Mouse (Mus musculus): ENCODE results near the gene Axdnd1.
"Not testable (repeated sequence)": the region's sequence is repeated elsewhere in the genome, so short reads cannot be mapped to it uniquely, and the experiment has no call there.

Axdnd1 gene

DNA sequence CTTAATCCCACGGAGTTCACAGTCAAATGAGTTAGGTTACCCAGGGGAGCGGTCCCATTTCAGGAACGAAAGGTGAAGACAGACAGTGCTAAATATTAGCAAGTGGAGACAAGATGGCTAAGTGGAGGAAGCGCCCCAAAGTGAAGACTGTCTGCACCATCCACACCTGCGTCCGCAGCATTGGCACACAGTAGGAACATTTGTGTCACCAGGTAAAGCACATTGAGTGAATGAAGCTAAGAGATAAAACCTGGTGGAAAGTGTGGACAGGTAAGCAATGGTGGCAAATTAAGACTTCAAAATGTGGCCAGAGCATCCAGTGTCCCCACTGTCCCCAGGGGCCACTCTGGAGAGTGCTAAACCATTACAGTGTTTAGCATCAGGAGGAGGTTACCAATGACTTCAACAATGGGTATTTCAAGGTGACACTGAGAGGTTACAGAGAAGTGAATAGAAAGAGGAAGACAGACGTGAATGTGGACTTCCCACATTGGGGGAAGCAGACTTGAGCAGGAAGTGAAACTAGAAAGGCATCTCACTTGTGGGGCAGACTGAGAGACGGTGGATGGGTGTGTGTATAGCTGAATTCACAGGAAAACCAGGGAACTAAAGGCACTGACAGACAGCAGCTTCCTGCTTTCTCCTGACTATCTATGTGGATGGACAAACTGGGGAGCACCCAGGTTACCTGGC lies 16.2 kb upstream of the Axdnd1 start:
- DNase-seq (ENCODE audit: low spot score in 2 of 2) = no peak

DNA sequence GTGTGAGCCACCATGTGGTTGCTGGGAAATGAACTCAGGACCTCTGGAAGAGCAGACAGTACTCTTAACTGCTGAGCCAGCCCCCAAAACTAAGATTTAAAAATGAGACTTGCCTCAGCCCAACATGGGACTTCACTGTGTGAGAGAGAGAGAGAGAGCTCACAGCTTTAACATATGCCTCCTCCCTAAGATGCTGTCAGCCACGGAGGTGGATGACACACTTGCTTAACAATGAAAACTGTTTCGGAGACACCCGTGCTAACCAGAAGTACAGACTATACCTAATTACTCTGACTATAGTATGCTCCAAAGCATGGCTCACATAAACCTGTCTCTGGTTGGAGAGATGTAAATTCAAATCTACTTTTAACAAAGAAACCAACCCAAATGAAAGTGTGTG lies 12.5 kb upstream of the Axdnd1 start:
- DNase-seq (ENCODE audit: low spot score in 2 of 2) = no peak

DNA sequence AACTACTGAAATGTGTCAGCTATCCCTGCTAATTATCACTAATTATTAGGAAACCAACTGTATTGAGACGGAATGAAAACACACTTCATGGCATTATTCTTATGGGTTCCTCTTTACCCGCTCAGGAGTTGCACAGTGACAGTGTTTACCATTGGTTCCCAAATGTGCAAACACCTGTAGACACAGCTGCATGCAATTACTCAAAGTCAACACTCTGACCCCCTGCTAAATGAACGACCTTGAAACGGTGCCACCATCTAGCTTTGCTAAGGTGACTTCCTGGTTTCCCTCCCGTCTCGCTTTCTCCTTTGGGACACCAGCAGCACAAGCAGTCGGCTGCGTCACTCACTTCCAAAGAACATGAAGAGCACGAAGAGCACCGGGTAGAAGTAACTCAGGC lies 11.5 kb upstream of the Axdnd1 start:
- DNase-seq (ENCODE audit: low spot score in 2 of 2) = no peak

DNA sequence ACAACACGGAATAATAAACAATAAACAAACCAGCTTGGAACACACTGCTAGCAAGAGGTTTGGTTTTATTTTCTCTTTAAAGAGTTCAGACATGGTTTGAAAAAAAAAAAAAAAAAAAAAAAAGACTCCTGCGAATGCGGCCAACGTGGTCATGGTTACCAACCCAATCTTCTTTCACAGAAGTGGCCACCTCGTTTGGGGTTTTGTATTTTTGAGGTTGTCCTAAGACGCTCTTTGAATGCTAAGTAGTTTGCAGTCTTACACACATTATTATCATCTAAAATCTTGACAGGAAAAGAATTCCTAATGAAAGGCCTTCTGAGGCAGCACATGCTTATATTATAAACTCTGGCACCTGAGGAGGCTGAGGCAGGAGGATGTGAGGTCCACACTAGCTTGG lies 7.5 kb upstream of the Axdnd1 start:
- DNase-seq (ENCODE audit: low spot score in 2 of 2) = peak; percentile 44 to 56

DNA sequence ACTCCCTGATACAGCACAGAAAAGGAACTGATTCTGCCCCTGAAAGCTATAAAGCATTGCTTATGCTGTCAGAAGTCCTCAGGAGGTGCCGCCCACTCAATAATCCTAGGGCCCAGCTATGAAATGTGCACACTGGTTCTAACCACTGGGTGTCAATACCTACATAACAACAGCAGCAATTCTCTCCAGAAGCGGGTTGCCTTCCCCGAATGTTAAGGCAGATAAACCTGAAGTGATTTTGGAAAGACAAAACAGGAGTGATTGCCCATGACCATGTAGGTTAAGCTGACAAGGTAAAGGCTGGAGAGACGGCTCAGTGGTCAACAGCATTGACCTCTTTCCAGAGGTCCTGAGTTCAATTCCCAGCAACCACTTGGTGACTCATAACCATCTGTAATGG lies 4.8 kb upstream of the Axdnd1 start:
- DNase-seq (ENCODE audit: low spot score in 2 of 2) = no peak

DNA sequence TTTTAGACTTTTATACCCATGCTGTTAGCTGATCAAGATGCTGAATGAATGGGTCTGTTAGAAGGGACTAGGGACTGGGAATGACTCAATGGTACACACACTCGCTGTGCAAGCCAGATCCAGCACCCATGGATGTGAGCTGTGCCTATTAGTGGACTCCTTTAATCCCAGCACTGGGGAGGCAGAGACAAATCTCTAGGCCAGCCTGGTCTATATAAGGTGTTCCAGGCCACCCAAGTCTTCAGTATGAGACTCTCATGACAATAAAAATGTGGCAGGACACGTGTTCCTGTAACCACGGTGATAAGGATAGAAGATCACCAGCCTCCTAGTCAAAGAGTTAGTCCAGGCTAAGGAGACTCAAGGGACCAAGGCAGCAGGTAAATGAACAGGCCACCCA lies 3.1 kb upstream of the Axdnd1 start:
- DNase-seq (ENCODE audit: low spot score in 2 of 2) = no peak

DNA sequence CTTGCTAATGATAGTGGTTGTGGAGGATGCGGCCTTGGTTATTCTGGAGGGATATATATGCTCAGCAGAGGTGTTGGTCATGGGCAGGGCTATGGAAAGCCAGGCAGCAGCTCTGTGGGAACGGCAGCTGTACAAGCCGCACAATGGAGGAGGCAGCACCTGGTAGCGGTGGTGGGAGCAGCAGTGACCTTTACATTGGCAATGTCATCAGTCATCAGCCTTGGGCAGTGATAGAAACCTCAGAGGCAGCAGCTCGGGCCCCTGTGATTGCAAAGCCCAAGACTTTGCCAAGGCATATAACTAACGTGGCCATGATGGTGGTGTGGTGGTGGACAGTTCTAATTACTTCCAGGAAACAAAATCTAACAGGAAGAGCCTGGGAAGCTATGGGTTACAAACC lies 2.5 kb upstream of the Axdnd1 start:
- no peak for DNase-seq (ENCODE audit: low spot score in 2 of 2)

DNA sequence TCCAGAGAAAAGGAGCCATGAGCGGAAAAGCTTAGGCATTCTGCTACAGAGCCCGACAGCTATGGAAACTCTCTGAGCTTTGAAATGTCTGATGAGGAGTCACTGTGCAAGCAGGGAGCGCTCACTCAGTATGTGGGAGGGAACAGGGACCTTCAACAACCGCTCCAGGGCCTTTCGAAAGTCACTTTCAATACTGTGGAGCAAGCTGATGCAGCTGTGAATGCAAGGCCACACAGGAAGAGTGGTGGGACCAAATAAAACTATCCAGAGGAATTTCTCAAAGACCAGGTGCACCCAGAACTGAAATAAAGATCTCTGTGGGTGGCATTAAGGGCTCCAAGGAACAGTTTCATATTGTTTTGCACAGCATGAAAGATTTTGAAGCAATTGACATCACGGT lies 1.9 kb upstream of the Axdnd1 start:
- DNase-seq (ENCODE audit: low spot score in 2 of 2) = no peak

DNA sequence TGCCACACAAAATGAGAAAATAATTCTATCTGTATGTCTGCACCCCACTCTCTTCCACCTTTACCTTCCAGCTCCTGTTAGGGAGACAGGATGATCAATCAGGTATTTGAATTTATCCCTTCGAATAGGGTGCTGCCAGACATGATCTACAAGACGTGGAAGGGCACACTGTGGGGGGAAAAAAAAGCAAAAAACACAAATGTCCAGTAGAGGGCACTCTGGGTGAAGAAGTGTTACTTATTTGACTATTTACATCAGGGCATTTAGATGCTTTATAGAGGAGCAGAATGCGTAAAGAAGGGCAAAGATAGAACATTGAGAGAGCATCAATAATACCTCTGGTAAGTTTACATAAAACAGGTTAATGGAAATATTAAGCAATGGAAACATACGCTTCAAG lies 2.8 kb downstream of the Axdnd1 start:
- DNase-seq (ENCODE audit: low spot score in 2 of 2) = peak in 1 of 2 experiments; percentile 32

DNA sequence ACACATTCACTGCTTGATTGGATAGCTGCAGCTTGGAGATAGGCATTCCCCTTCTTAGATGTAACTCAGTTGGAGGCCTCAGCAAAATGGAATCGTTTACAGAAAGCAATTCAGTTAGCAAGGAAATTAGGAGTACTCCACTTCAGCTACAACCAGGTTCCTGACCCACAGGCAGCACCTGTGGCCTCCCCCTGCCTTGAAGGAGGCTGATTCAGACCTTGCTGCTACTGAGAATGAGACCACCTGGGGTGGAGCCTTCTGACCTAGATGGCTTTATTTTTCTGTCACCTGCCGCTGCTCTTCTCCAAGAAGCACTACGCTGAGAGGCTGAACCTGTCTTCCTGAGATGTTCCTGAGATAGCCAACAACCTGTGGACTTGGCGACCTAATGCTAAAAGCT lies 12.4 kb downstream of the Axdnd1 start:
- no peak for DNase-seq (ENCODE audit: low spot score in 2 of 2)

DNA sequence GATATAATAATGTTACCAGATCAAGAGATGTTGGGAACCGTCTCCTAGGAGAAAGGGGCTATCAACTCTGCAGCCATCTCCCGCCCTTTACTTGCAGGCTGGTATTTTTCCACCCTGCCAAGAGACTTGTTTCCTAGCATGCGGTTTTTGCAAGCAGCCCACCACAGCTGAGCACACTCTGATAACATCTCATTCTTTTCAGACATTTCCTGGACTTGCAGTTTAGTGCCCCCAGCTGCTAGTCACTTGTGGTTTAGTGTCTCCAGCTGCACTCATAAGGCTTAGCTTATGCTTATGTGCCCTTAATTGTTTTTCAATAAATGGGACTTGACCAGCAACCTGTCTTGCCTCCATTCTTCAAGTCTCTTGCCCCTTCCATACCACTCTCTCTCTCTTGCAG lies 13.0 kb downstream of the Axdnd1 start:
- no peak for DNase-seq (ENCODE audit: low spot score in 2 of 2)

DNA sequence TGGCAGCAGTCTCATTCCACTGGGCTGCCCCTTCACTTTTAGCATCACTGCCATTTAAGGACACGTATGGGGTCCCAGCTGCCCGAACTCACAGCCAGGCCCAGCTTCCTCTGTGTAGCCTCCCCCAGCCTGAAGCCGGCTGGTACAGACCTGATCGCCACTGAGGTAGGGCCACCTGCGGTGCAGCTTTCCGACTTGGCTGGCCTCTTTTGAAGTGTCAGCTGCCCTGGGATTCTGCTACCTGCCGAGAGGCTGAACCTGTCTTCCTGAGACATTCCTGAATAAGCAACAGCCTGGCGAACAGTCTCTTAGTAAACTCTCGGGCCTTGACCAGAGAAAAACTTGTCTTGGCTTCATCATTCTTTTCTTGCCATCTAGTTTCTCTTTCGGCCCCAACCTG lies 17.7 kb downstream of the Axdnd1 start:
- no peak for DNase-seq (ENCODE audit: low spot score in 2 of 2)

DNA sequence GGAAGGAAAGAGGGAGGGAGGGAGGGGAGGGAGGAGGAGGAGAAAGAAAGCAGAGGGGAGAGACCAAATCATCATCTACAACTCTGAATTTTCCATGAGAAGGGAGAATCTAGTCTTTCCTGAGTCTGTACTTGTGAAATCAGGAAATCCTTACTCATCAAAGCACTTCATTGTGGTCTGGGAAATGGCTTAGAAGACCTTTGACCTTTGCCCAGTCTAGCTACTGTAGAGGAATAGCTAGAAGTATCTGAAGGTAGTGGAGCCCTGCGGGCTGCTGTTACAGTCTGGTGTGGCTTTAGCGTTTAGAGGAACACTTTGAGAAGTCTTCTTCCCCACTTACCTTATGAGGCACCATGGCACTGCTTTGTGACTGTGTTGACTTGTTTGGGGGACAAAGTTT lies 18.5 kb downstream of the Axdnd1 start:
- DNase-seq (ENCODE audit: low spot score in 2 of 2) = no peak

DNA sequence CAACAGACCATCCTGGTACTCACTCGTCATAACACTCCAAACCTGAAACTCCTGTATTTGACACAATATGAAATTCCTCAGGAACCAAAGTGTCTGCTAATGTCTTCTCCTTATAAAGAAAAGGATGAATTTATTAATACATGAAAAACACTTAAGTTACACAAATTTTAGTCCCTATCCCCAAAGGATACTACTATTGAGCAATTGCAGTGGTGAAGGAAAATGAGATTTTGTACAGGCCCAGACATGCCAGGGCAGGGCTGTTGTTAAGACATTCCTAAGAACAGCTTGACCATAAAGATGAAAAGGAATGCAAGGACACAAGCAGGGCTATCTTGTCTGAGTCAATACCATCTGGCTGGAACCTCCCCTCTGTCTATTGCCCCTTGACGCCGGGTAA lies 20.8 kb downstream of the Axdnd1 start:
- DNase-seq (ENCODE audit: low spot score in 2 of 2) = not testable (repeated sequence)

DNA sequence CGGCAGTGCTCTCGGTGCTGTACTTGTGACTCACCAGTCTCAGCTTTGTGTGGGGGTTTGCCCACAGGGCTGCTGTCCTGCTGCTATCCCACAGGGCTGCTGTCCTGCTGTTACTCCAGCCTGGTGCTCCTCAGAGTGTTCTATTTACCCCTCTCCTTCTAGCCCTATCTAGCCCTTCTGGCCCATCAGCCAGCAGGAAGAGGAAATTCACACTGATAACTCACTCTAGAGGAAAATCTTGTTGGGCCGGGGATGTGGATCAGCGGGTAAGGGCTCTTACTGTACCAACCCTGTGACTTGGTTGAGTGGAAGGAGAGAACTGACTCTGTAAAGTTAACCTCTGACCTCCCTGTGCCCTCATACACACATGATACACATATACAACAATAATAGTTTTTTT lies 27.8 kb downstream of the Axdnd1 start:
- DNase-seq (ENCODE audit: low spot score in 2 of 2) = no peak

DNA sequence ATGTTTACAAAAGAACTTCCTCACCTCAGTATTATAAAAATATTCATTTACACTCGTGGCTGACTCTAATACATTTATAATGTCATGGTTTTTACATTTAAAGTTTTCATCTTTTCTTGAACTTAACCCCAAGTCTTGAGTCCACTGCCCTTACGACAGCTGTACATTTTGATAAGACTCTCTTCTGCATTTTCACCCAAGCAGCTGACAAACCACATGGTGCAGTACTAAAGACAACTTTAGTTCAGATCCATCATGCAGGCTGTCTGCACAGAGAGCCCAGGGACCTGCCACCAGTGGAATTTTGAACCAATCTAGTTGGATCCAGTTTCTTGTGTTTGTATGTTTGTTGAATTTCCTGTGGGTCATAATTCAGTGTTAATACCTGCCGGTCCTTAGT lies 34.1 kb downstream of the Axdnd1 start:
- no peak for DNase-seq (ENCODE audit: low spot score in 2 of 2)

DNA sequence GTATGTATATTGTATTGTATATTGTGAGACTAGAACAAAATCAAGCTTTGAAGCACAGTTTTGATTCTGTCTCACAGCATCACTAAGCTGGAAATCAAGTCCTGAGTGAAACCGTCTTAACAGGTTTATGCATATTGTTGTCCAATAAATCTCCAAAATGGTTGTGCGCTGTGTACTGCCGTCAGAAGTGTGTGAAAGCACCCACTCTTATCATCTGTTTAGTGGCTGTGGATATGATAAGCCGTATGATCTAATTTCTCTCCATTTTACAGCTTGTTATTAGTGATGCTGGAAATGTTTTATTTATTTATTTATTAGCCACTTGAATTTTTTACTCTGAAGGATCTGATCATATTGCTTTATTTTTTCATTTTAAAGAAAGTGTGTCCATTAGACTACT lies 34.7 kb downstream of the Axdnd1 start:
- DNase-seq (ENCODE audit: low spot score in 2 of 2) = no peak

DNA sequence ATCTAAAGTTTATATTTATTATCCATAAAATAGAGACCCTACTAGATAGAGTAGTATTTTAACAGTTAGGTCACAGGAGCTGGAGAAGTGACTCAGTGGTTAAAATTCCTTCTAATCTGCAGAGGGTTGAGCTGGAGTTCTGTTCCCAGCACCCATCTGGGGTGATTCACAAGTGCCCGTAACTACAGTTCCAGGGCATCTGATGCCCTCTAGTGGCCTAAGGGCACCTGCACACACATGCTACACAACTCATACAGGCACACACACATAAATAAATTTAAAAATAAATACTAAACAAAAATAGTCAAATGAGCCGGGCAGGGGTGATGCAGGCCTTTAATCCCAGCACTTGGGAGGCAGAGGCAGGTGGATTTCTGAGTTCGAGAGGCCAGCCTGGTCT lies 39.7 kb downstream of the Axdnd1 start:
- no peak for DNase-seq (ENCODE audit: low spot score in 2 of 2)

DNA sequence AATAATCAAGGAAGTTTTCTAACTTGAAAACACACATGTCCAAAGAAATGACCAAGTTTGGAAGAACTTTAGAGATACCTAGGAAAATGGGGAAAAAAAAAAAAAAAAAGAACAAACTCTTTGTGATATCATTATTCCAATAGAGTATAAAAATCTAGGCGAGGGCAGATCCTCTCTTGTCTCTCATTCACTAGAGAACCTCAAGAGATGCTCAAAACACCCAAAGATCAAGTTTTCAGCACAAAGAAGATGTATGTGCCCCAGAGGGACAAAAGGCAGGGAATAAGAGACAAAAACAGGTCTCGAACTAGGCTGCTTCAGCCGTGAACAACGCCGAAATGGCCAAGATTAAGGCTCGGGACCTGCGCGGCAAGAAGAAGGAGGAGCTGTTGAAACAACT lies 55.2 kb downstream of the Axdnd1 start, which contains the start of gene Gm2000:
Gene Gm2000, plus strand, starts transcription at position 301 of the 400 bp plus-strand sequence.
- DNase-seq (ENCODE audit: low spot score in 2 of 2) = no peak

DNA sequence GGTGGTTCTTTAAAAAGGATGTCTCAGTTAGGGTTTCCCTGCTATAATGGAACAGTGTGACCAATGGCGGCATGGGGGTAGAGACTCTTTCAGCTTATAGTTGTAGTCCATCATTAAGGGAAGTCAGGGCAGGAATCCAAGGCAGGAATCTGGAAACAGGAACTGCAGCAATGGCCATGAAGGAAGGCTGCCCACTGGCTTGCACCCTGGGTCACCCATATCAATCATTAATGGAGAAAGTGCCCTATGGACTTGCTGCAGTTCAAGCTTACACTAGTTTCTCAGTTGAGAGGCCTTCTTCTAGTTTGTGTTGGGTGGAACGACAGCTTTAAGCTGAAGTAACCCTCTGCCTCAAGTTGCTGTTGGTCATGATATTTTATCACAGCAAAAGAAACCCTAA lies 68.5 kb downstream of the Axdnd1 start:
- no peak for DNase-seq (ENCODE audit: low spot score in 2 of 2)

DNA sequence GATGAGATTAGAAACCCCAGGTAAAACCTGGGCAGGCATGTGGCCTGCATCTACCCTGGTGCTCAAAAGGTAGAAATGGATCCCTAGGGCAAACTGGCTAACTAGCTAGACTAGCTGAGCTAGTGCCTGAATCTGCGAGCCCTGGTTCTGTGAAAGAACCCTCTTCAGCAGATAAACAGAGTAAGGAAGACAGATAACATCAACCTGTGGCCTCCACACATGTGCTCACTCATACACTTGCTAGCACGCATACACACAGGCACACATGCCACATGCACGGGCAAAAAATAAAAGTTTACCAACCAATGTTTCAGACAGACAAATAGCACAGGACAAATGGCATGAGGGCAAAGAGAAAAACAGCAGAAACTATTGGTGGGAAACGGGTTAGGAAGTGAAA lies 70.5 kb downstream of the Axdnd1 start:
- no peak for DNase-seq (ENCODE audit: low spot score in 2 of 2)

DNA sequence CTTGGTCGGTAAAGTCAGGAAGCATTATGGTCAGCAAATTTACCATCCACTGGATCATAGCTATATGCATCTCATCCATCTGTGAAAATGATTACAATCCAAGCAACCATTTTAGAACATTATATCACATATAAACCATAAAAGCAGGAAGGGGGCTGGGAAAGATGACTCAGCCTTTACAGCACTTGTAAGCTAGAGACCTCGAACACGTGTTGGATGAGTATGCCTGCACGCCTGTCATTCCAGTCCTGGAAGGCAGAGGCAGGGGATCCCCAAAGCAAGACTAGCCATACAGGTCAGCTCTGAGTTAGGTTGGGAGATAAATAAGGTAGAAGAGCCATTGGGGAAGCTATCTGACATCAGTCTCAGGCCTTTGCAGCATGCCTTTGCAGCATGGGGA lies 71.9 kb downstream of the Axdnd1 start:
- no peak for DNase-seq (ENCODE audit: low spot score in 2 of 2)

DNA sequence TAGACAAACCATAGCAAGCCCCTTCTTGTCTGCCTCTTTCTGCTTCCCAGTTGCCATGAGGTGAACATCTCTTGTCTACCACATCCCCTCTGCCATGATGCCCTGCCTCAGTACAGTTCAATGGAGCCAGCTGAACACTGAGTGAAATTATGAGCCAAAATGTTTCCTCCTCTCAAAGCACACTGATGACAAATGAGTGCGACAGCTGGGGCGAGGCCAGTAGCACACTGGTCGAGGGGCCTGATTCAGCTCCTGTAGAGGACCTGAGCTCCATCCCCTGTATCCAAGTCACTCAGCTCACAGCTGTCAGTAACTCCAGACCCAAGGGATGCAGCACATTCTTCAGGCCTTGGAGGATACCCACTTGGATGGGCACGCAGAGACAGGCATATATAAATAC lies 75.3 kb downstream of the Axdnd1 start:
- DNase-seq (ENCODE audit: low spot score in 2 of 2) = no peak

DNA sequence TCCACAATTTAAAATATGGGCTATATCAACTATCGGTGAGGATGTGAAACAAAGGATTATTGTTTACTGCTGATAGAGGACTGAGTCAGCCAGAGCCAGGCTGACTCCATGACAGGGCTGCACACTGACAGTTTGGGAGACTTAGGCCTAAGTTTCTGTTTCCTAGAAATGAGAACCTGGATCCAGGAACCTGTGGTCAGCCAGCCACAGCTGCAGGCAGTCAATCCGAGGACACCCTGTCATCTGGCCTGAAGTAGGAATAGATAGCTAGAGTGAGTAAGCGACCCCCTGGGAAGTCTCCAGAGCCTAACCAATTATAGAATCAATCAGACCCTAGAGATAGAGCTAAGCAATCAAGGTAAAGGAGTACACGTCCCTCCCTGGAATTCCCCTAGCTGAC lies 76.5 kb downstream of the Axdnd1 start:
- no peak for DNase-seq (ENCODE audit: low spot score in 2 of 2)
